Mouse (Mus musculus) layer of hippocampus, postnatal 25 days (tissue): Measurements from ENCODE around the gene Lrit3. TPM values are rescaled to one million over a fixed set of nuclear protein-coding genes. Genes with fewer than 3 reads are reported as not detected.
A peak's percentile ranks its signal among the peaks of the same experiment; 100 is the strongest.
"Not testable (repeated sequence)": the region's sequence is repeated elsewhere in the genome, so short reads cannot be mapped to it uniquely, and the experiment has no call there.

Experiments used
- DNase-seq, 2 experiments: peaks; one replicate each; pipeline ENCODE4 v3.0.0; 2022; ENCODE audit warnings: mixed read lengths in 2 of 2, low spot score in 1 of 2; ENCODE audit errors: extremely low spot score in 1 of 2
- total RNA-seq, 2 experiments: library from RNA; stranded (reverse); gene quantifications; 2 replicates each; pipeline ENCODE4 v1.2.3; 2021

Lrit3 gene
- total RNA-seq, 2 experiments from 2014 or later = not detected

DNA sequence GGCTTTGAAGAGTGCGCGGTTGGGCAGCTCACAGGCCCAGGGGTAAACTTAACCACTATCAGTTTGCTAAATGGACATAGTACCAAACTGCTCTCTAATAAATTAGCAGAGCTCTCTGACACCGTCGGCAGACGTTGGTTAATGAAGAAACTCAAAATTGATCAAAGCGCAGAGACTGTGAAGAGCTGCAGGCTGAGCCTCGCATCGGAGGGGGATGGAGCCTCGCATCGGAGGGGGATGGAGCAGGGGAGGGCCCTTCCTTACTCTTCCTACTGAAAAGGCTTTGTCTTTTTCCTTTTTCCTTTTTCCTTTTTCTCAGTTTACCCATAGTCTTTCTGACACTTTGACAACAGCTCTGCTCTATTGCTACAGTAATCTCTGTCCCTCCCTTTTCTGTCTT is 22.4 kb downstream of the Lrit3 start:
- no peak for DNase-seq

DNA sequence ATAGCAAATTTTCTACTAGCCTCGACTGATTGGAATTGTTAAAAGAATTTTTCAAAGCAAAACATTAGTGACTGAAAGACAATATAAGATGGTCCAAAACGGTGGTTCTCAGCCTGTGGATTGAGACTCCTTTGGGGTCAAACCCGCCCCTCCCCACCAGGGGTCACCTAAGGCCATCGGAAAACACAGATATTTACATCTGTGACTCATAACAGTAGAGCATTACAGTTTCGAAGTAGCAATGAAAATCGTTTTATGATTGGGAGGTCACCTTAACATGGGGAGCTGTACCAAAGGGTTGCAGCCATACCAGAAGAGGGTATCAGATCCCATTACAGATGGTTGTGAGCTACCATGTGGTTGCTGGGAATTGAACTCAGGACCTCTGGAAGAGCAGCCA is 32.6 kb downstream of the Lrit3 start:
- DNase-seq = no peak

DNA sequence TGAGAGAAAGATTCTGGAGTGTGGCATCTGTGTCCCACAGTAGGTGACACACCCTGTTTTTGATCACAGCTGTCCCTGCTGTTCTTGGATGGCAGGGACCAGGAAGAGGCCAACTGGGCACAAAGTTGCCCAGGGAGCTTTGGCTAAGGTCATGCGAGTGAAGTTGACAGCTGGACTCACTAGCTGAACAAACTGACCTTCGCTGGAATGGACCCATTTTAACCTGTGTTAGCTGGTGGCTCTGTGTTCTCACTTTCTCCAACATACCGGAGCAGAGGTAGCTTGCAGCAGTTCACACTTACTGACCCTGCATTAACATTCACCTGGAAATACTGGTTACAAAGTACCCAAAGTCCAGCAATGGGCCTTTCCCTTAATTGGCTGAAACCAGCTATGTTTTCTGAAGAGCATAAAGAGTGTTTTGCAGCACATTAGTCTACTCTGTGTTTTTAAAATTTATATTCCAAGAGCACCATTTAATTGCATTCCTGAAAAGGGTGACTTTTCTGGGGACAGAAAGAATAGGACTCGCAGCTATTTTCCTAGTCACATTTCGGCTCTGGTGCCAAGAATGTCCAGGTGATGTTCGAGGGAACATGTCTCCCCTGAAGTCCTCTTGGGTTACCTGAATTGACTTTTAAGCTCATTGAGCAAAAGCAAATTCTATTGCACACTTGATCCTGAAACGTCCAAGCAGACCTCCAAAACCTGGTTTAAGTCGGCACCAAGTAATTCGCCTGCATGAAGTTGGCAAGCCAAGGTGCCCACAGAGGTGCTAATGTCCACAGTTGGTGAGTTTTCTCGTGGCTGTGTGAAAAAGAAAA is 36.6 kb downstream of the Lrit3 start:
- no peak for DNase-seq

DNA sequence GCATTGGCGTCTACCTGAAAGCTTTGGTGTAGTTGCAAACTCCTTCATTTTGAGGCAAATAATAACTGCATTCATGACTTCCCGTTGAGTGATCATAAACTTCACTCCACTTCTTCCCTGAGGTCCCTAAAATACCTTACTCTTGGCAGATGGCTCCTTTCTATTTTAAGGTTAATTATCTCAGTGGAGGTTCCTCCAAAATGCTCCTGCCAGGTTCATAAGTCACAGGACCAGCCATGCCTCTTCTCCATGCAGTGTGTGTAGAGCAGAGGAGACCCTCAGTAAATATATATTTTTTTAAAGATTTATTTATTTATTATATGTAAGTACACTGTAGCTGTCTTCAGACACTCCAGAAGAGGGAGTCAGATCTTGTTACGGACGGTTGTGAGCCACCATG is 37.7 kb downstream of the Lrit3 start:
- DNase-seq = no peak

DNA sequence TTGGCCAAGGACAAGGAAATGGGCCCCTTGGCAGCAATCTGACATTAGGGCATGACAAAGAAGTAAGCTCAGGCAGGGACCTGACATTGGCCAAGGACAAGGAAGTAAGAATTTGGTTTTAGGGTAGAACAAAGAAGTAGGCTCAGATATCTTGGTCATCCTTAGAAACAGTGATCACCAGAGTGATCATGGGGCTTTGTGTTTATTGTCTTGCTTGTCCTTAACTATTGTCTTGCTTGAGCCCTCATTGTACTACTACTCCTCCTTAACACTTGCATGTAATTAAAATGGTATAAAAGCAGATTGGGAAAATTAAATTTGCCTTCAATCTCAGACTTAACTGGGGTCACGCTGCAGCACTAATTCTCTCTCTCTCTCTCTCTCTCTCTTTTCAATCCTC is 46.2 kb downstream of the Lrit3 start:
- not testable (repeated sequence) for DNase-seq

DNA sequence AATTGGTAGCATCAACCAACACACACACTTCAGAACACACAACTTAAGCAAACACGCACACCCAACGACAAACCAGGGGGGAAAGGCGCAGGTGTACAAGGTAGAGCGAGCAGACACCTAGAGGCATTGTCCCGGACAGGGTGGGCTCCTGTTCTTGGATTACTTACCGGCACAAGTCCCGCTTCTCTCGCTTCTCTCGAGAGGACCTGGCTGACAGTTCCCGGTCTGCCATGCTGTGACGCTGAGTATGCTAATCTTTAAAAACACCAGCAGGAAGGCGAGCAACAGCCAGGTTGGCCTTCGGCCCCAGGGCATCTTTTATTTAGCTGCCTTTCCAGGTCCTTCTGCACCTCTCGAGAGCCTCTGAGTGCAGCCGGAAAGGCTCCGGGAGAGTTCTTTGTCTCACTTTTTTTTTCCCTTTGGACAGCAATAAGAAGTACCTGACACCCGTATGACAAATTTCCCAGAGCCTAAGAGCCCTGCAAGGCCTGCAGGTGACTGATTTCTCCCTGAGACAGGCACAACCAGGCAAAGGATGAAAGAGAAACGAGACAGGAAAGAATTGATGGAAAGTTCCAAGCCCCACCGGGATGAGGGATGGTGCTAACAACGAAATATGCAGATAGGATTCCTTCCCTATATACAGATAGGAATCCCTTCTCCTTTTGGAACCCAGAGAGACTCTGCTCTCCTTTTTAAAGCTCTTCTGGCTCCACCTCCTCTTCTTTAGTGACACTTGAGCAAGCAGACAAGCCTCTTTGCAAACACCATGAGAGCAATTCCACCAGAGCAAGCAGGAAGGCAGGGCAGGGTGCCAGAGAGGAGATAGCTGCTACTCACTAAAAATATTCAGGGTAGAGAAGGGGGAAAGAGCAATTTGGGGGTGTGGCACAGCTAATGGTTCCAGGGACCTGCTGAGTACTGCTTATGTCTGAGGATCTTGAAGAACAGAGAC is 48.9 kb downstream of the Lrit3 start, which contains the start of gene Egf:
Gene Egf, minus strand, starts transcription at position 667 of the 955 bp plus-strand sequence.
- DNase-seq = no peak

DNA sequence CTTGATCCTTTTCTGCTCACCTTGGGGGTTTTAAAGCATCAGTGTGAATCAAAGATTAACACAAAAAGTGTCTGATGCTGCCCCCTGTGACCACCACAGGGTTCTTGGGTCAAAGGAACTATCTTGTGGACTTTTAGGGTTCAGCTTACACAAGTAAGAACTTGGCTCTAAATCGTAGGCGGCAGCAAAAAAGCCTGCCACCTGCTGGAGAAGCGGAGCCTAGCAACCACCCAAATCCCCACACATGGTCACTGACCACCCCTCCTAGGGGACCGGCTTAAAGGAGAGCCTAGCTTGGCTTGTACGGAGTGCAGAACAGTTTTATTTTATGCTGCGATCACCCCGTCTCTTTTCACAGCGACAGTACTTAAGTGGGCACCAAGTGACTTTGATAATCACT is 59.0 kb downstream of the Lrit3 start:
- peak in 1 of 2 experiments; percentile 23 for DNase-seq

DNA sequence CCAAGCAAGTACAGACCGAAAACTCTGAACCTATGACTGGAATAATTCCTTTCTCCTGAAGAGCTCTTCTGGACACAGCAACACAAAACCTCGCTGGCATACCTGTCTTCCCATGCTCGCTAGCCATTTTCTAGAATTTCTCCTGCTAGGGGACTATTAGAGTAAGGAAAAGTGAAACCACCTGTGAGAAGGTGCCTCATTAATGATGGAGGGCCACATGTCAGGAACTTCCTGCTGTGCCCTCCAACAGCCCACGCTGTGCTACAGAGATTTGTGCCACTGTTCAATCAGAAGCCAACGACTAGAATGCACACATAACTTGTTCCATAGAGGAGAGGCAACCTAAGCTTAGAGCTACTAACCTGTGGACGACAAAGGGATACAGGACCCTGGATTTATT is 61.0 kb downstream of the Lrit3 start:
- no peak for DNase-seq

DNA sequence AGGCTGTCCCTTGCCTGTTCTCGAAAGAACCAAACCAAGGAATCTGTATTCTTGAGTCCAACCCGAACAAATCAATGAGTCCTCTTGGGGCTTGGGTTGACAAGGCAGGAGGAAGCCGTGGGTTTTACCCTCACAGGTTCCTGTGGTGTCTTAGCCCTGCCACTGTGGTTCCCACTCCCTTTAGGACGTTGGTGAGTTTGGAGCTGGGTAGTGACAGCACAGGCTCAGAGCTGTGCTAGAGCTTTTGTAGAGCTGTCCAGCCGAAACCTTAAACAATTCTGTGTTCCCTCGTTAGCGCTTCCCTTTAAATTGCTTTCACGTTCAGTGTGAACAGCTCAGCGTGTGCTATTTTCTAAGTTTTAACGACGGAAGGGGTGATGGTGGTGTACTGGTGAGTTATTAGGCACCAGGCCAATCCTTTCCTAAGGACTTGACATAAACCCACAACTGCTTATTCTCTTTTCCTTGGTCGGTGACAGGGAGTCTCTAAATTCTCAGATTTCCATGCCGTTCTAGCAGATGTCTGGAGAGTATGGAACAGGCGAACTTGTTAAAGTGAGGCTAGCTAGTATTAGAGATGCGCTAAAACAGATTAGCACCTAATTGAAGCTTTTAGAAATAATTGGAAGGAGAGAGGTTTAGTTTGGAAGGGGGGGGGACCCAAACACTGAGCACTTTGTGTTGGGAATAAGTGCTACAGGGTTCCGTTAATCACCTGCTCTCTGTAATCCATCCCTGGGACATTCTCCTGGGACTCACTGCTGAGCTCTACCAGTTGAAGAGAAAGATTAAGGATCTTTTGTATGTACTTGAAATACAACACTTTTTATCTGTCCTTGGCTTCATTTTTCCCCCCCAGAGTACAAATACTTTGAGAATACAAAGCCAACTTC is 65.3 kb downstream of the Lrit3 start:
- no peak for DNase-seq

Other genes starting within 250 kb of the Lrit3 start
- 1 to 10 TPM; 1.8 to 2.1 TPM for gene Egf, start 48.7 kb downstream of the Lrit3 start, total RNA-seq
- gene Rrh, start 18.6 kb upstream of the Lrit3 start, total RNA-seq = under 1 TPM; 0.30 to 0.77 TPM
- gene Gar1, start 27.4 kb upstream of the Lrit3 start, total RNA-seq = 10 to 100 TPM; 43.3 to 49.6 TPM
- gene Cfi, start 31.9 kb upstream of the Lrit3 start, total RNA-seq = not detected
- gene Pla2g12a, start 74.6 kb upstream of the Lrit3 start, total RNA-seq = 10 to 100 TPM; 22.4 to 22.7 TPM
- gene Casp6, start 97.4 kb upstream of the Lrit3 start, total RNA-seq = 1 to 10 TPM; 6.5 to 7.2 TPM
- gene Mcub, start 166.2 kb upstream of the Lrit3 start, total RNA-seq = 1 to 10 TPM; 3.3 to 3.8 TPM